Mouse (Mus musculus): ENCODE results near the gene Plac8. TPM values are rescaled to one million over a fixed set of nuclear protein-coding genes. Genes with fewer than 3 reads are reported as not detected.

Gene Plac8
- total RNA-seq, 1 experiment from 2014 or later, result 287 TPM

DNA sequence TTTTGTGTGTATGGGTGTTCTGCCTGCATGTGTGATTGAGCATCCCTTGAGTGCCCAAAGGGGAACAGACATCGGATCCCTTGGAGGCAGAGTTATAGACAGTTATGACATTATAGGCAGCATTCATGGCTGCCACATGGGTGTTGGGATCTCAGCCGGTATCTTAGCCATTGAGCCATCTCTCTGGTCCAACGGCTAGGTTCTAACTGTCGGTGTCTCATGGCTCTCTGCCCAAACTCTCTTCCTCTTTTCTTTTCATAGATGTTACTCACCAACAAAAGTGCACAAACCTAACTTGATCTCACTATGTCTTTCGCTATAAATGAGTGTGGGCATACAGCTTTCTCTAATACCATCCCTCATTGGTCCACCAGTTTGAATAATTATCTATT, 10.4 kb upstream of the Plac8 start:
- peak; percentile 28; the same call in 1 of the 2 replicates for ATAC-seq (ENCODE audit: extremely low read depth, insufficient number of reproducible peaks, low FRiP score, poor library complexity, severe bottlenecking)

DNA sequence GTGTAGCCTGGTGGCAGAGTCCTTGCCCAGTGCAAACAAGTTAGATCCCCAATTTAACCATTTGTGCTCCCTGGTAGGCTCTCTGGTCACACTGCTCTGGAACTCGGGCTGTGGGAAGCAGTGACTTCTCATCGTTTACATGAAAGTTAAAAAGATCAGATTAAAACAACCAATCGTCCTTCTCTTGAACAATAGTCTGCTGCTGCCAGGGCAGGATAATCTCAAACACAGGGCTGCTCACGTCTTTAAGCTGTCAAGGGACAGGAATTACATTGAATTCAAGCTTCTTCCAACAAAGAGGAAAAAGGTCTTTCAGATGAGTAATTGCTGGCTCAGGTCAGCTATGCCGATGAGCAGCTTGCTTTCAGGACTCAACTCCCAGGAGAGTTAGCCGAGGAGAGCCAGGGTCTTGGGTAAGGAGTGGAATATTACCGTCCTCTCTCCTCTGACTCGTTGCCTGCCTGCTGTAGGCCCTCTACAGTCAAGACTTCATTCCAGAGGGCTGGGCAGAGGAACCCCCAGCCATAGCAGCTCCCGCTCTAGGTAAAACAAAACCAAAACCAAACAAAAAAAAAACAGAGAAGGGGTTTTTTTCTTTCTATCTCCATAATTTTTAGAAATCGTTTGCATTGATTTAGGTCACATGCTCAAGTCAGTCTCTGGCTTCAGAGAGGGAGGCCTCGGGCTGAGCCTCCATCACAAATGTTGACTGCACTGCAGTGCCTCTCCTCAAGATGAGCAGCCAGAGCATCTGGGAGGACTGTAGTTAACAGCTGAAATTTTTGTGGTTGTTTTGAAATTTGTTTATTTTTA, 9.8 kb upstream of the Plac8 start:
- no peak for ATAC-seq (ENCODE audit: extremely low read depth, insufficient number of reproducible peaks, low FRiP score, poor library complexity, severe bottlenecking)

- ATAC-seq (ENCODE audit: extremely low read depth, insufficient number of reproducible peaks, low FRiP score, poor library complexity, severe bottlenecking), result peak; percentile 39; the same call in 1 of the 2 replicates
Observed at GRCm38 (mm10) chr5:100578863-100579411, 6.9 kb upstream of the Plac8 start.

DNA sequence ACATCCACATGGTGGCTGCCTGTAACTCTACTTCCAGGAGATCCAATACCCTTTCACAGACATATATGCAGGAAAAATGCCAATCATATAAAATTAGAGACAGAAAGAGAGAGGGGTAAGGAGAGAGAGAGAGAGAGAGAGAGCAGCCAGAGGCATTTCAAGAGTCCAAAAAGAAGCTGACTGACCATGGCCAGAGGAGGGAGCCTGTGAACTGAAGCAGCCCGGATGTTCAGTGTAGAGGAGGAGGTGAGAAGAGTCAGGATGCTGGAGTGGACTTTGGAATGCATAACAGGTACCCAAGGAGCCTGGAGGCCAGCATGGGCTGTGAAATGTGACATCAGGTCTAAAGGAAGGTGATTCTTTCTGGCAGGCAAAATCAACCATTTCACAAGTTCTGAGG, 2.7 kb upstream of the Plac8 start:
- no peak for ATAC-seq (ENCODE audit: extremely low read depth, insufficient number of reproducible peaks, low FRiP score, poor library complexity, severe bottlenecking)

GRCm38 (mm10) chr5:100573256-100573655, 1.2 kb upstream of the Plac8 start:
- no peak for ATAC-seq (ENCODE audit: extremely low read depth, insufficient number of reproducible peaks, low FRiP score, poor library complexity, severe bottlenecking)

DNA sequence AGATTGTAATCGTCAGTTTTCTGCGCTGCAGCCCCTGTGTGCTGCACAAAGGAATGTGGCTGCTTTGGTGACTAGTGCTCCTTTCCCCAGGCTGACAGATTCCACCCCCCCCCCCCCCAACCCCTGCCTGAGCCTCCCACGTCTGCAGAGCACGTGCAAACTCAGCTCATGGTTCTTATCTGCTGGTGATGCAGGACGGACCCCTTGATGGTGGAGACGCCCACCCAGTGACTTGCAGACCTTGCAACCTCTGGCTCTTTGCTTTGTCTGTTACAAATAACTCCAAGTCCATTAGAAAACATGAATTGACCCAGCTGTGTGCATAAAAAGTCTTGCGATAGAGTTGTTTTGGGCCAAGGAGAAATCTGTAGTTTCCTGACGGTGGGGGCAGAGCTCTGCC, 1.3 kb downstream of the Plac8 start:
- no peak for ATAC-seq (ENCODE audit: extremely low read depth, insufficient number of reproducible peaks, low FRiP score, poor library complexity, severe bottlenecking)

DNA sequence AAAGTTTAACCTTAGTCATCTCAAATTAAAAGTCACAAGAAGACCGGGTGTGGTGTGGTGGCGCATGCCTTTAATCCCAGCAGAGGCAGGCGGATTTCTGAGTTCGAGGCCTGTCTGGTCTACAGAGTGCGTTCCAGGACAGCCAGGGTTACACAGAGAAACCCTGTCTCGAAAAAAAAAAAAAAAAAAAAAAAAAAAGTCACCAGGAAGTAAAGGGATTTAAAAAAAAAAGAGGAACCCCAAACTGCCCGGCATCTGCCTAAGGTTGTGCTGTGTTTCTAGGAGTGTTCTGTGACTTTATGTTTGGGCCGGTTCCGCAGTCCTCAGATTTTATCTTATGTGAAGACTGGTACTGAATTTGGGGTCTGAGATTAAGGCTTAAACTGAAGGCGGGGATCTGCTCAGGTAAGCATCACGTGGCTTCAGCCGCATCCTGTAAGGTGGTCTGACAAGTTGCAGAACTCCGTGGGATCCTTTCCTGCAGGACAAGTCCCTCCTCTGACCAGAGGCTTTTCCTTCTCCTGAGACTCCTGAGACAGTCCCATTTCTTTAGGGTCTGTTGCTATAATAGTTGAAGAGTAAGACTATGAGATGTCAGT, 1.9 kb downstream of the Plac8 start:
- ATAC-seq (ENCODE audit: extremely low read depth, insufficient number of reproducible peaks, low FRiP score, poor library complexity, severe bottlenecking), result no peak

DNA sequence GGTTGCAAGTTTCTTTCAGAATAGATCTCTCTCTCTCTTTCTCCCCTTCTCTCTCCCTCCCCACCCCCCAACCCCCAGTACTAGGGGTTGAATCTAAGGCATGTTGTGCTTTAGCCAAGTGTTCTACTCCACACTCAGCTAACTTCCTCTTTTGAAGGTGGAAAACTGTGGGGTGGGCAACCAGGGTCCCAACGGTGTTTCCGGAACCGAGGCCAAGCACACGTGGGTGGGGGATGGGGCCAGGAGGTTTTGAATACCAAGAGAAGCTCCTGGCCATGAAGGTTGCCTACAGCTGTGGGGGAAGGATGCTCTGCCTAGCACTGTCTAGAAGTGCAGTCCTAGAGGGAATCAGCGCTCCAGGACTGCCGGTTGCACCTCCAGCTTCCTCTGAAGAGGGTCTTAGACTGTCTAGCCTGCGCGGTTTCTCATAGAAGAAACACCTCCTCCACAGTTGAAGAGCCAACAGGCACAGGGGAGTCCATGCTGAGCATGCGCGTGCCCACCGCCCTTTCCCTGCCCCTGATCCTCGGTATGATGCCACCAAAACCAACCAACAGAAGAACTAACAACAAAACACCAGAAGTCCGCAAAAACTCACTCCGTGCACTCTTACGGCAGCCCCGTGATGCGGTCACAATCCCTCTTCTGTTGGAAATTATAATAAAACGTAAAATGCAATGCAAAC, 2.7 kb downstream of the Plac8 start:
- peak; percentile 25; the same call in 1 of the 2 replicates for ATAC-seq (ENCODE audit: extremely low read depth, insufficient number of reproducible peaks, low FRiP score, poor library complexity, severe bottlenecking)

- ATAC-seq (ENCODE audit: extremely low read depth, insufficient number of reproducible peaks, low FRiP score, poor library complexity, severe bottlenecking), result no peak
Observed at GRCm38 (mm10) chr5:100568802-100569201, 3.2 kb downstream of the Plac8 start.

GRCm38 (mm10) chr5:100568177-100568576, 3.9 kb downstream of the Plac8 start:
- no peak for ATAC-seq (ENCODE audit: extremely low read depth, insufficient number of reproducible peaks, low FRiP score, poor library complexity, severe bottlenecking)

- no peak for ATAC-seq (ENCODE audit: extremely low read depth, insufficient number of reproducible peaks, low FRiP score, poor library complexity, severe bottlenecking)
Observed at GRCm38 (mm10) chr5:100567258-100568032, 4.6 kb downstream of the Plac8 start.

- ATAC-seq (ENCODE audit: extremely low read depth, insufficient number of reproducible peaks, low FRiP score, poor library complexity, severe bottlenecking), result no peak
Observed at GRCm38 (mm10) chr5:100566798-100567197, 5.2 kb downstream of the Plac8 start.

GRCm38 (mm10) chr5:100562702-100563101, 9.3 kb downstream of the Plac8 start:
- no peak for ATAC-seq (ENCODE audit: extremely low read depth, insufficient number of reproducible peaks, low FRiP score, poor library complexity, severe bottlenecking)

- no peak for ATAC-seq (ENCODE audit: extremely low read depth, insufficient number of reproducible peaks, low FRiP score, poor library complexity, severe bottlenecking)
Observed at GRCm38 (mm10) chr5:100559357-100559756, 12.7 kb downstream of the Plac8 start.

- no peak for ATAC-seq (ENCODE audit: extremely low read depth, insufficient number of reproducible peaks, low FRiP score, poor library complexity, severe bottlenecking)
Observed at GRCm38 (mm10) chr5:100558783-100559182, 13.3 kb downstream of the Plac8 start.

GRCm38 (mm10) chr5:100557537-100557936, 14.5 kb downstream of the Plac8 start:
- ATAC-seq (ENCODE audit: extremely low read depth, insufficient number of reproducible peaks, low FRiP score, poor library complexity, severe bottlenecking), result no peak

DNA sequence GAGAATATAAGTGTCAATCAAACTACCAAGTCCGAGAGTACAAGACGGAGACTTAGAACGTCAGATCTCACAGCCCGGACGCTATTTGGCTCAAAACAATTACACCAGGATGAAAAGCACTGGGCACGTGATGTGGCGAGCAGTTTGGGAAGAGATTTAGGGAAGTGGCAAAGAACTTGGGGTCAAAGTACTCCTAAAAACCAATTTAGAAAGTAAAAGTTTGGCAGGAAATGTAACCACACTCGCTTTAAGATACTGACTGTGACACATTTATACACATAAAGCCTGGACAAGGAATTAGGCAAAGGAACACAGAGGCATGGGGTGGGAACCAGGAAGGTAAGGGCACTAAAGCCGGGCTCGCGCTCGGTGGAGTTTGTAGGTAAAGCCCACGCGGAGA, 15.0 kb downstream of the Plac8 start:
- no peak for ATAC-seq (ENCODE audit: extremely low read depth, insufficient number of reproducible peaks, low FRiP score, poor library complexity, severe bottlenecking)

DNA sequence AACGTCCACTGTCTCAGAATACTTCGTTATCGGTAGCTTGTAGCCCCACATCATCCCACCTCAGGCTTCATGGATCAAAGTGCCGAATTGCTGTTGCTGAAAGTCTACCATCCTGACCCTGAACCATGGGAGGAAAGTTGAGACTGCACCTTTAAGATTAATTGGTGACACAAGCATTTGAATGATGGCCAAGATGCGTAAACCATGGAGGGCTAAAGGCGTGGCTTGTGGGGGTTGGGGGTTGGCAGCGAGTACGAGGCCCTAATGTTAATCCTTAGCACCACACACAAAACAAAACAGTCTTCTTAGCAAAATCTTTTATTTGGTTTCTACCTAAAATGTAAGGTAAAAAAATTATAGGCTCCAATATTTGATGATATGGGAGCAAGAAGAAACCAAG, 18.6 kb downstream of the Plac8 start:
- no peak for ATAC-seq (ENCODE audit: extremely low read depth, insufficient number of reproducible peaks, low FRiP score, poor library complexity, severe bottlenecking)

- ATAC-seq (ENCODE audit: extremely low read depth, insufficient number of reproducible peaks, low FRiP score, poor library complexity, severe bottlenecking), result no peak
Observed at GRCm38 (mm10) chr5:100551952-100552351, 20.1 kb downstream of the Plac8 start.

Measured in neutrophil, adult 5-6 weeks (primary cell).